Mouse (Mus musculus) ES-Bruce4 (cell line): Measurements from ENCODE around the gene Fto.

Source experiments
- CTCF ChIP-seq: IDR thresholded peaks from one replicate; pipeline ENCODE4 v1.8.1; 2011; ENCODE audit warnings: low read depth, low read length
- EP300 ChIP-seq: IDR thresholded peaks from 2 replicates; pipeline ENCODE4 v1.6.1; 2011; ENCODE audit warnings: low read depth, low read length; ENCODE audit not compliant: insufficient read depth
- POLR2A ChIP-seq: IDR thresholded peaks from one replicate; pipeline ENCODE4 v1.8.1; 2011; ENCODE audit warnings: low read length; ENCODE audit not compliant: insufficient read depth

- TF ChIP-seq POLR2A (no peak), CTCF (no peak), EP300 (no peak)
Observed at GRCm38 (mm10) chr8:91545561-91545960, 232.2 kb downstream of the Fto start.
